Mouse (Mus musculus) neural tube, embryonic 10.5 days (tissue): ENCODE measurements at regions not wholly inside any gene's neighbourhood (a gene's known extent, or its start where the extent isn't known, plus 50 kb on each side); places are given as distances from the start of the nearest gene placed in this dataset.

Experiments
- DNase-seq: peaks from one replicate; pipeline ENCODE4 v3.0.0-alpha.2; 2017; ENCODE audit warnings: low spot score; ENCODE audit errors: extremely low spot score

GRCm38 (mm10) chr5:129417516-129417915 lies 83.5 kb upstream of the Sfswap start:
- DNase-seq: no peak

- DNase-seq: no peak
These were observed 80.0 kb upstream of the Sfswap start for GRCm38 (mm10) chr5:129420981-129421380.

- DNase-seq: peak; percentile 32
These were observed 71.1 kb upstream of the Sfswap start for GRCm38 (mm10) chr5:129429897-129430296.

GRCm38 (mm10) chr5:129430330-129430729 lies 70.7 kb upstream of the Sfswap start:
- DNase-seq: no peak

- DNase-seq: no peak
These were observed 51.0 kb upstream of the Sfswap start for GRCm38 (mm10) chr5:129449931-129450573.
